Mouse (Mus musculus) forebrain, embryonic 12.5 days (tissue): ENCODE measurements around the gene Il2rg. TPM values are rescaled to one million over a fixed set of nuclear protein-coding genes. Genes with fewer than 3 reads are reported as not detected.

Experiments used
- ATAC-seq: fragments of 200-750 bp; cut with Nextera tagmentation; 2 replicates; pipeline ENCODE4 v1.8.0; 2017; ENCODE audit warnings: moderate TSS enrichment; ENCODE audit not compliant: low FRiP score
- H3K27ac ChIP-seq: fragments of 300-500 bp; sonication (generic); 2 replicates; pipeline ENCODE4 v1.5.1; 2016; ENCODE audit warnings: mild to moderate bottlenecking
- H3K27me3 ChIP-seq: fragments of 300-500 bp; sonication (generic); 2 replicates; pipeline ENCODE4 v1.6.1; 2016; ENCODE audit warnings: mild to moderate bottlenecking
- H3K36me3 ChIP-seq: fragments of 300-500 bp; sonication (generic); replicated peaks from 2 replicates; pipeline ENCODE4 v1.6.1; 2016; ENCODE audit warnings: mild to moderate bottlenecking
- H3K4me1 ChIP-seq: fragments of 300-500 bp; sonication (generic); 2 replicates; pipeline ENCODE4 v1.6.1; 2016
- H3K4me2 ChIP-seq: fragments of 300-500 bp; sonication (generic); 2 replicates; pipeline ENCODE4 v1.6.1; 2016; ENCODE audit warnings: mild to moderate bottlenecking, moderate library complexity
- H3K4me3 ChIP-seq: fragments of 300-500 bp; sonication (generic); replicated peaks from 2 replicates; pipeline ENCODE4 v1.5.1; 2016; ENCODE audit warnings: mild to moderate bottlenecking
- H3K9ac ChIP-seq: fragments of 300-500 bp; sonication (generic); 2 replicates; pipeline ENCODE4 v1.6.1; 2016; ENCODE audit warnings: mild to moderate bottlenecking
- H3K9me3 ChIP-seq: fragments of 300-500 bp; sonication (generic); 2 replicates; pipeline ENCODE4 v1.6.1; 2016
- WGBS: fragments of 180-500 bp; shearing (Covaris S2); methylation state at CpG from one replicate; pipeline ENCODE4 v1.1.7; 2016; 5-methylcytosine and 5-hydroxymethylcytosine counted together
- polyA plus RNA-seq: library from polyadenylated mRNA; unstranded; fragments of >200 nt; fragmentation: Nextera tagmentation; extraction: Ambion mirVana; gene quantifications from 2 replicates; pipeline ENCODE4 v1.2.1, GENCODE M21; 2016

Il2rg gene
- 2.0 TPM in 2 replicates for polyA plus RNA-seq

- Histone ChIP-seq H3K4me1 (no peaks in the 10 kb centered on the region), H3K4me2 (no peak within 1 kb of the TSS), H3K9ac (no peak within 1 kb of the TSS), H3K27ac (no peak within 1 kb of the TSS), H3K4me3 (no peak within 1 kb of the TSS), H3K27me3 (peaks cover 11% of the 10 kb centered on the region; the same call in 1 of the 2 replicates), H3K36me3 (no peaks in the 10 kb centered on the region), H3K9me3 (no peaks in the 10 kb centered on the region)
- ATAC-seq, result no peak
- 78% methylated on average over 5 of the region's 5 CpGs for WGBS
Observed at GRCm38 (mm10) chrX:101268025-101268754, at the start of gene Il2rg. Gene Il2rg (minus strand): TSS chrX:101268255.

DNA sequence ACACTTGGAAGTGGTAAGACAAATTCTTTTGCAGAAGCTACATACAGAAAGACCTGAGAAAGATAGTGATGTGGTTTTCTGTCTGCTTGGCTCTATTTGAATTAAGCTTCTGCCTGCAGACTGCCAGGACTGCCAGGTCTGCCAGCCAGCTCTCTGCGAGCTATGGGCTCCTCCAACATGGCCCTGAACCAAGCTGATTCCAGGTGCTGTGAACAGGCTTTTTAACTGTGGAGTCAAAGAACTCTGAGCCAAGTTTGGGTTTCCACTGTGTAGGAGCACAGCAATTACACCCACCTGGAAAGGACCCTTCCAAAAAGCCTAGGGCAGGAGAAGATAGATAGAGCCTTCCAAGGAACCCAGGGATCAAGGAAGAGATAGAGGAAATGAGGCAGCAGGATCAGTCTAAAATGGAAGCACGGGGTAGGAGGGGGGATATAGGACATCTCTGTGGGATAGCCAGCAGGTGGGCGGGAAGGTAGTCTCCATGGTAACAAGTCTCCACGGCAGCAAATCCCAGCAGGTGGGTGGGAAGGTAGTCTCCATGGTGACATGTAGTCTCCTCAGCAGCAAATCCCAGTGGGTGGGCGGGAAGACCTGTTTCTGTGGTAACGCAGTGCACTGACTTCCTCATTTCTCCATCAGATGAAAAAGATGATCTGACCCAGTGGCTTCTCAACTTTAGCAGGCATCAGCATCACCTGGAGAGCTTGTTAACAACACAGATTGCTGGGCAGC, 45.7 kb upstream of the Il2rg start:
- peaks cover 10% of the 10 kb centered on the region; the same call in 1 of the 2 replicates for H3K4me1 ChIP-seq
- no peak overlapping the region for H3K27ac ChIP-seq
- ATAC-seq, result peak; percentile 75
- H3K4me3 ChIP-seq, result no peak overlapping the region
- H3K9ac ChIP-seq, result no peak overlapping the region
- no peaks in the 10 kb centered on the region for H3K9me3 ChIP-seq
- peaks cover 16% of the 10 kb centered on the region for H3K36me3 ChIP-seq
- 0 out of 2 replicates have a peak, but pooled peaks cover 8% of the 10 kb centered on the region for H3K27me3 ChIP-seq
- WGBS, result 30% methylated on average over 6 of the region's 6 CpGs
- no peak overlapping the region for H3K4me2 ChIP-seq

GRCm38 (mm10) chrX:101309299-101309698, 41.2 kb upstream of the Il2rg start:
- no peaks in the 10 kb centered on the region for H3K9me3 ChIP-seq
- H3K27ac ChIP-seq, result no peak overlapping the region
- no peak overlapping the region for H3K4me2 ChIP-seq
- H3K27me3 ChIP-seq, result peaks cover 25% of the 10 kb centered on the region
- H3K9ac ChIP-seq, result no peak overlapping the region
- no peak for ATAC-seq
- no peak overlapping the region for H3K4me3 ChIP-seq
- H3K4me1 ChIP-seq, result peaks cover 11% of the 10 kb centered on the region
- peaks cover 4% of the 10 kb centered on the region for H3K36me3 ChIP-seq
- WGBS, result 97% methylated on average over 5 of the region's 5 CpGs

DNA sequence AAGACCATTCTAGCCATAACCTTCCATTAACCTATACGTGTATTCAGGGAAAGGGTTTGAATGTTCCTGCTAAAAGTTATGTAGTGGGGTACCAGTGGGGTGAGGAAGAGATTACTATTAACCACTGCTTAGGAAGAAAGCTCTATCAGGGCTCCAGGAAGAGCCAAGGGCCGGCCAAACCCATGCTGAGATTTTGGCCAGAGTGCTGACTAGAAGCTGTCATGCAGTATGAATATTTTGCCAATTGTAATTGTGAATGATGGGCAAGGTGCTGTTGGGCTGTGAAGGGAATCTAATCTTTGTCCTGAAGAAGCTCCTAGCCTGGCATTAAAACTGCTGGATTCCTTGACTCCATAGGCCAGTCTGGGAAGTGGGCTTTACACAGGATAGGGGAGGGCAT, 36.6 kb upstream of the Il2rg start:
- H3K4me1 ChIP-seq, result peaks cover 34% of the 10 kb centered on the region
- no peak overlapping the region for H3K9ac ChIP-seq
- peaks cover 29% of the 10 kb centered on the region for H3K27me3 ChIP-seq
- H3K4me3 ChIP-seq, result no peak overlapping the region
- peaks cover 4% of the 10 kb centered on the region for H3K36me3 ChIP-seq
- ATAC-seq, result no peak
- H3K9me3 ChIP-seq, result no peaks in the 10 kb centered on the region
- no peak overlapping the region for H3K27ac ChIP-seq
- H3K4me2 ChIP-seq, result no peak overlapping the region
- WGBS, result 52% methylated on average over 2 of the region's 2 CpGs

DNA sequence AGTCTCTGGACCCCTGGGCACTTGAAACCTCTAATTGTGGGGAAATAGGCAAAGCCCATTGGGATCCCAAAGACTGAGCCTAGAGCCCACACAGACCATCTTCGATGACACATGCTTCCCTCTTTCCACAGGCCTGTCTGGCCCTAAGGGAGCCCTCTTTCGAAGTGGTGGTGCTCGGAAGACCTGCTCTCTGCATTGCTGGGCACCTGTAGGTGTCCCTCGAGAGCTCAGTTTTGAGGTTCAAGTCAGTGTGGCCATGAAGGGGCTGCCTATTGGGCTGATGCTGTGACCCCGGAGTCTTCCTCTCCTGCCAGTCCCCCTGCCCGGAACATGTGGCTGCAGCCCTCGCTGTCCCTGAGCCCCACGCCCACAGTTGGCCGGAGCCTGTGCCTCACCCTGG, 33.6 kb upstream of the Il2rg start:
- 74% methylated on average over 9 of the region's 9 CpGs for WGBS
- peaks cover 34% of the 10 kb centered on the region for H3K4me1 ChIP-seq
- no peak for ATAC-seq
- no peak overlapping the region for H3K9ac ChIP-seq
- no peak overlapping the region for H3K27ac ChIP-seq
- peaks cover 3% of the 10 kb centered on the region for H3K36me3 ChIP-seq
- peaks cover 33% of the 10 kb centered on the region for H3K27me3 ChIP-seq
- peak overlapping the region; percentile 53 for H3K4me2 ChIP-seq
- no peak overlapping the region; the same call in 1 of the 2 replicates for H3K4me3 ChIP-seq
- H3K9me3 ChIP-seq, result no peaks in the 10 kb centered on the region

DNA sequence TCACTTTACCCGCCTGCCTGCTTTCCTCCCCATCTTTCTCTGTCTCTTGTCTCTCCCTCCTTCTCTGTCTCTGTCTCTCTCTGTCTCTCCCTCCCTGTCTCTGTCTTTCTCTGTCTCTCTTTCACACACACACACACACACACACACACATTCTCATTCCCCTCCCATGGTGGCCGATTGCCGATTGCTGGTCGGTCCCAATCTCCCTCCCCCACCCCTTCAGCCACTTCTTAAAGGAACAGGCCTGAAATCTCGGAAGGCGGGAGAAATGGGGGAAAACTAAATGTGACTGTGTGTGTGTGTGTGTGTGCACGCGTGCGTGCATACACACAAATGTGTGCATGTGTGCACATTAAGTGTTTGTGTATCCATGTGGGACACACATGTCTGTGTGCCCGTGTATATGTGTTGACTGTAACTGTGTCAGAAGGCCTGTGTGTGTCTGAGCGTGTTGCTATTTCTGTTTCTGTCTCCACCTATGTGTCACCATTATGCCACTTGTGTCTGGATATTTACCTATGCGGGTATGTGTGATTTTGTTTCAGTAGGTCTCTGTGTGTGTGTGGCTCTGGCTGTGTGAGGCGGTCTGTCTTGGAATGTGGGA, 32.5 kb upstream of the Il2rg start:
- peak overlapping the region; percentile 56 for H3K9ac ChIP-seq
- ATAC-seq, result peak; percentile 61
- peak overlapping the region; percentile 49 for H3K4me3 ChIP-seq
- H3K27ac ChIP-seq, result peak overlapping the region; percentile 80
- H3K36me3 ChIP-seq, result peaks cover 15% of the 10 kb centered on the region
- peaks cover 31% of the 10 kb centered on the region; the same call in 1 of the 2 replicates for H3K27me3 ChIP-seq
- H3K4me2 ChIP-seq, result peak overlapping the region; percentile 53
- WGBS, result 22% methylated on average over 13 of the region's 13 CpGs
- peaks cover 34% of the 10 kb centered on the region for H3K4me1 ChIP-seq
- no peaks in the 10 kb centered on the region for H3K9me3 ChIP-seq

DNA sequence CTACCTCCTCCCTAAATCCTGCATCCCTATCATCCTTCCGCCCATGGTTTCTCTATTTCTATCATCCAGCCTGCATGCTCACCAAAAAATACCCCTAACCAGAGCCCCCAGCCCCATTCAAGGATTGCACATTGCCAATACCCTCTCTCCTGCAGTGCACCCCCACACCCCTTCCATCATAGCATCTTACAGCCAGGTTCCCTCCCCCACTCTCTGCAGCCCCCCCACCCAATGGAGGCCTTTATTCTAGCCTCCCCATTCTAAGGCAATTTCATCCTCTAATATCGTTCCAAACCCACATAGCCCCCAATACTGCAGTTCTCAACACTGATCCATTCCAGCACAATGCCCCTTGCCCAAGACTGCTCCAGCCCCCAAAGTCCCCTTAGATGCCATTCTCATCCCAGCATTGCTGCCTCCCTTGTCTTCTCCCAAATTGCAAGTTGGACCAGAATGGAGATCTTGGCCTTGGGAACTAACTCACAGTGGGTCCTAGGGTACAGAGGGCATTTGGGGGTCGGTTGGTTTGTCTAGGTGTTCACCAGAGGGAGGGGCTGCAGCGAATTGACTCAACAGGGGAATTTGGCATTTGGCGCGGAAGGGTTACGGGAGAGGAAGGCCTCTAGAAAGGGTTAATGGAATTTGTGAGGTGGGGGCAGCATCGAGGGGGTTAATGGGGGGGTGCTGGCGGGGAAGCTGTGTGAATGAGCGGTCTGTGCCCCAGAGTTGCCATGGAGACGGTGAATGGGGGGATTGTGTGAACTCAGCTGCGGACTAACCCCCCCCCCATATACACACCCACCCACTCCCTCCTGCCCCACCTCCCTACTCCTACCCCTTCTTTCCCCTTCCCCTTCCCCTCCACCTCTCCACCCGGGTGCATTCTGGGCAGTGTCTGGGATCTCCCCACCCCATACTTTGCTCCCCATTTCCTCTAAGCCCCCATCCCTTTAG, 31.7 kb upstream of the Il2rg start:
- Histone ChIP-seq H3K4me1 (peaks cover 34% of the 10 kb centered on the region), H3K9me3 (no peaks in the 10 kb centered on the region), H3K36me3 (peaks cover 15% of the 10 kb centered on the region), H3K27ac (peak overlapping the region; percentile 80), H3K4me2 (peak overlapping the region; percentile 53), H3K4me3 (peak overlapping the region; percentile 49), H3K9ac (peak overlapping the region; percentile 56), H3K27me3 (peaks cover 34% of the 10 kb centered on the region; the same call in 1 of the 2 replicates)
- peak; percentile 83 for ATAC-seq
- 22% methylated on average over 10 of the region's 13 CpGs for WGBS

DNA sequence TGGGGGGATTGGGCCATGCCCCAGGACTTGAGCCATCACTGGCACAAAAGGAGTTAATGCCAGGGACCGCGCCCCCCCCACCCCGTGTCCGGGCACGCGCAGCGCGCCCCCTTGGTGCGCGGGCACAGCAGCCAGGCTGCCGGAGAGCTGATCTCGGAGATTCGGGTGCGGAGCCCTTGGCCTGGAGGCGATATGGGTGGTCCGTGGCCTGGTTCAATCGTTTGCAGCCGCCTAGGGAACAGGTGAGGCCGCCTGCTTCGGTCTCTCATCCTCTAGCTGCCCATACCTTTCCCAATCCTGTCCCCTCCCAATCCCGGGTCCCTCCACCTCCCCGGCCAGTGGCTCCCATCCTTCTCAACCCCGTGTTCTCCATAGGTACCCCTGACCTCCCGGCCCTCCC, 31.0 kb upstream of the Il2rg start, which contains the start of gene Nlgn3:
Gene Nlgn3, plus strand, starts transcription at position 114 of the 400 bp plus-strand sequence.
- Histone ChIP-seq H3K4me1 (peaks cover 30% of the 10 kb centered on the region), H3K27me3 (peaks cover 34% of the 10 kb centered on the region; the same call in 1 of the 2 replicates), H3K4me2 (peak within 1 kb of the TSS; percentile 53), H3K9me3 (no peaks in the 10 kb centered on the region), H3K36me3 (peaks cover 19% of the 10 kb centered on the region), H3K27ac (peak within 1 kb of the TSS; percentile 80), H3K4me3 (peak within 1 kb of the TSS; percentile 49), H3K9ac (peak within 1 kb of the TSS; percentile 56)
- ATAC-seq, result peak; percentile 31
- WGBS, result 19% methylated on average over 18 of the region's 24 CpGs

DNA sequence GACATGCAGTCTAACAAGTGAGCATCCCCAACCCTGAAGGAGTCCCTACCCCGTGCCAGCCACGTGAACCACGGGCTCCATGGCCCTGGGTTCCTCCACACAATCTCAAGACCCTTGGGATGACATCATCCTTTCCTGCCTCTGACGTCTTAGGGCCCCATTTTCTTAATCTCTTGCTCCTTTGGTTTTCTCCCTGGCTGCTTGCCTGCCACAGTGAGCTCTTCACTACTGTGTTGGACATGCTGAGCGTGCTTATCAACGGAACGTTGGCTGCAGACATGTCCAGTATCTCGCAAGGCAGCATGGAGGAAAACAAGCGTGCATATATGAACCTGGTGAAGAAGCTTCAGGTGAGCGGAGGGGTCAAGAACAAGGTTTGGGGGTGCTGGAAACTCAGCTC, 22.1 kb upstream of the Il2rg start:
- peaks cover 7% of the 10 kb centered on the region; the same call in 1 of the 2 replicates for H3K27me3 ChIP-seq
- ATAC-seq, result no peak
- 92% methylated on average over 10 of the region's 10 CpGs for WGBS
- peaks cover 68% of the 10 kb centered on the region for H3K36me3 ChIP-seq
- H3K4me3 ChIP-seq, result no peak overlapping the region
- no peak overlapping the region for H3K9ac ChIP-seq
- no peaks in the 10 kb centered on the region for H3K9me3 ChIP-seq
- no peak overlapping the region for H3K4me2 ChIP-seq
- H3K27ac ChIP-seq, result no peak overlapping the region
- H3K4me1 ChIP-seq, result no peaks in the 10 kb centered on the region

DNA sequence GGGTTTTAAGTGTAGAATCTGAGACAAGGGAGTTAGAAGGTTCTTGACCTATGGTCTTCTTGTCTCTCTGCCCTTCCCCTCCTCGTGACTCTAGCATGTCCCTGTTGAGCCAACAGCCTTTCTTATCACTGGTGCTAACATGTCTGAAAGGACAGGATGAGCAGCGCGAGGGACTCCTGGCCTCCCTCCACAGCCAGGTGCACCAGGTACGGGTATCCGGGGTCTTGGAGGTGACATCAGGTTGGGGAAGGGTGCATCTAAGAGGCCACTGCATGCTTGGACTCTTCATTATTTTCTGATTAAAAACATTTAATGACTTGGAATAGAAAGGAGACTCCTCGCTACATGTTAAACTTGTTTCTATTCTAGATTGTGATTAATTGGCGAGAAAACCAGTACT, 21.0 kb upstream of the Il2rg start:
- Histone ChIP-seq H3K9ac (no peak overlapping the region), H3K4me2 (no peak overlapping the region), H3K4me1 (no peaks in the 10 kb centered on the region), H3K4me3 (no peak overlapping the region), H3K36me3 (peaks cover 69% of the 10 kb centered on the region), H3K9me3 (no peaks in the 10 kb centered on the region), H3K27me3 (peaks cover 5% of the 10 kb centered on the region; the same call in 1 of the 2 replicates), H3K27ac (no peak overlapping the region)
- 92% methylated on average over 7 of the region's 7 CpGs for WGBS
- no peak for ATAC-seq

DNA sequence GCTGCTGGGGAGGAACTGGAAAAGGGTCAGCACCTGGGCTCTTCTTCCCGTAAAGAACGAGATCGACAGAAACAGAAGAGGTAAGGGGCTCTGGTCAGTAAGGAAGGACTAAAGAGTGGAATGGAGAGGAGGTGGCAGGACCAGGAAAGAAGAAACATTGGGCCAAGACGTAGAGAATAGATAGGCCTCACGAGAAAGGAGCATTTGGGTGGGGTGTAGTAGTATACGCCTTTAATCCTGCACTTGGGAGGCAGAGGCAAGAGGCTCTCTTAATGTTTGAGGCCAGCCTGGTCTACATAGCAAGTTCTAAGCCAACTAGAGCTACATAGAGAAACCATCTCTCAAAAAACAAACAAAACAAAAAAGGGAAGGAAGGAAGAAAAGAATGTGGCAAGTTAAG, 20.4 kb upstream of the Il2rg start:
- no peak overlapping the region for H3K4me2 ChIP-seq
- H3K4me1 ChIP-seq, result no peaks in the 10 kb centered on the region
- H3K36me3 ChIP-seq, result peaks cover 71% of the 10 kb centered on the region
- WGBS, result 96% methylated on average over 6 of the region's 6 CpGs
- no peaks in the 10 kb centered on the region for H3K9me3 ChIP-seq
- no peak for ATAC-seq
- H3K9ac ChIP-seq, result no peak overlapping the region
- H3K4me3 ChIP-seq, result no peak overlapping the region
- H3K27ac ChIP-seq, result no peak overlapping the region
- peaks cover 2% of the 10 kb centered on the region; the same call in 1 of the 2 replicates for H3K27me3 ChIP-seq
